Mouse (Mus musculus): ENCODE results near the gene Duoxa1.

Duoxa1 gene

GRCm38 (mm10) chr2:122298596-122299490, 14.7 kb downstream of the Duoxa1 start, which contains the start of gene Duoxa2:
Gene Duoxa2, plus strand, starts transcription at chr2:122298900.
- DNase-seq (ENCODE audit: extremely low read depth, low read depth, low spot score): no peak

GRCm38 (mm10) chr2:122298096-122298499, 15.4 kb downstream of the Duoxa1 start, which contains the start of gene Duox2:
Gene Duox2, minus strand, starts transcription at chr2:122298449.
- no peak for DNase-seq (ENCODE audit: extremely low read depth, low read depth, low spot score)

- DNase-seq (ENCODE audit: extremely low read depth, low read depth, low spot score): no peak
Observed at GRCm38 (mm10) chr2:122297271-122298095, 16.0 kb downstream of the Duoxa1 start.

GRCm38 (mm10) chr2:122294916-122295315, 18.6 kb downstream of the Duoxa1 start:
- DNase-seq (ENCODE audit: extremely low read depth, low read depth, low spot score): no peak

- DNase-seq (ENCODE audit: extremely low read depth, low read depth, low spot score): no peak
Observed at GRCm38 (mm10) chr2:122286137-122286536, 27.4 kb downstream of the Duoxa1 start.

- no peak for DNase-seq (ENCODE audit: extremely low read depth, low read depth, low spot score)
Observed at GRCm38 (mm10) chr2:122284091-122284490, 29.4 kb downstream of the Duoxa1 start.

- DNase-seq (ENCODE audit: extremely low read depth, low read depth, low spot score): no peak
Observed at GRCm38 (mm10) chr2:122278769-122279168, 34.8 kb downstream of the Duoxa1 start.

GRCm38 (mm10) chr2:122266407-122267193, 46.9 kb downstream of the Duoxa1 start:
- DNase-seq (ENCODE audit: extremely low read depth, low read depth, low spot score): no peak

- DNase-seq (ENCODE audit: extremely low read depth, low read depth, low spot score): no peak
Observed at GRCm38 (mm10) chr2:122264690-122265089, 48.8 kb downstream of the Duoxa1 start.

GRCm38 (mm10) chr2:122260729-122261128, 52.8 kb downstream of the Duoxa1 start:
- no peak for DNase-seq (ENCODE audit: extremely low read depth, low read depth, low spot score)

- DNase-seq (ENCODE audit: extremely low read depth, low read depth, low spot score): no peak
Observed at GRCm38 (mm10) chr2:122255997-122256396, 57.5 kb downstream of the Duoxa1 start.

Measured in fat pad, adult 2 months (tissue).